Mouse (Mus musculus) cerebral cortex, adult 2 months (tissue): ENCODE data around the gene Vamp8.

Source experiments
- WGBS: fragments of 180-500 bp; shearing (Covaris S2); methylation state at CpG from one replicate; pipeline ENCODE4 v1.1.7; 2018; 5-methylcytosine and 5-hydroxymethylcytosine counted together

Gene Vamp8

GRCm38 (mm10) chr6:72389941-72390771, at the start of gene Vamp8:
Vamp8 (minus strand) TSS chr6:72390703.
- WGBS: 4% methylated on average over 33 of the region's 33 CpGs

- 1% methylated on average over 77 of the region's 77 CpGs for WGBS
Measured at GRCm38 (mm10) chr6:72439355-72440185, 49.1 kb upstream of the Vamp8 start, which contains the start of gene Mat2a. Mat2a (minus strand) TSS chr6:72439558.

- under 1% methylated on average over 57 of the region's 57 CpGs for WGBS
Measured at GRCm38 (mm10) chr6:72438862-72439354, 48.4 kb upstream of the Vamp8 start.

GRCm38 (mm10) chr6:72438226-72438625, 47.7 kb upstream of the Vamp8 start:
- WGBS: 3% methylated on average over 5 of the region's 5 CpGs

- whole genome bisulfite sequencing: 68% methylated on average over 2 of the region's 2 CpGs
Measured at GRCm38 (mm10) chr6:72432153-72432552, 41.6 kb upstream of the Vamp8 start.

GRCm38 (mm10) chr6:72430989-72431921, 40.8 kb upstream of the Vamp8 start:
- WGBS: 31% methylated on average over 5 of the region's 5 CpGs

- 84% methylated on average over 21 of the region's 21 CpGs for WGBS
Measured at GRCm38 (mm10) chr6:72429061-72429842, 38.7 kb upstream of the Vamp8 start.

- WGBS: 28% methylated on average over 8 of the region's 8 CpGs
Measured at GRCm38 (mm10) chr6:72428036-72428435, 37.5 kb upstream of the Vamp8 start.

- 92% methylated on average over 11 of the region's 11 CpGs for WGBS
Measured at GRCm38 (mm10) chr6:72425646-72426045, 35.1 kb upstream of the Vamp8 start.

- WGBS: 96% methylated on average over 10 of the region's 10 CpGs
Measured at GRCm38 (mm10) chr6:72420901-72421300, 30.4 kb upstream of the Vamp8 start.

GRCm38 (mm10) chr6:72419806-72420205, 29.3 kb upstream of the Vamp8 start:
- 61% methylated on average over 1 of the region's 1 CpGs for whole genome bisulfite sequencing

- WGBS: 93% methylated on average over 4 of the region's 4 CpGs
Measured at GRCm38 (mm10) chr6:72418279-72418678, 27.8 kb upstream of the Vamp8 start.

GRCm38 (mm10) chr6:72415964-72416772, 25.7 kb upstream of the Vamp8 start:
- WGBS: 83% methylated on average over 7 of the region's 7 CpGs

GRCm38 (mm10) chr6:72415181-72415580, 24.7 kb upstream of the Vamp8 start:
- 84% methylated on average over 5 of the region's 5 CpGs for WGBS

GRCm38 (mm10) chr6:72414076-72414756, 23.7 kb upstream of the Vamp8 start, which contains the start of gene Ggcx:
Ggcx (plus strand) TSS chr6:72414308.
- WGBS: under 1% methylated on average over 33 of the region's 33 CpGs

GRCm38 (mm10) chr6:72410518-72410917, 20.0 kb upstream of the Vamp8 start:
- WGBS: 80% methylated on average over 7 of the region's 7 CpGs

GRCm38 (mm10) chr6:72410003-72410402, 19.5 kb upstream of the Vamp8 start:
- 29% methylated on average over 1 of the region's 1 CpGs for WGBS

GRCm38 (mm10) chr6:72409567-72409966, 19.1 kb upstream of the Vamp8 start:
- WGBS: 15% methylated on average over 3 of the region's 3 CpGs

GRCm38 (mm10) chr6:72407119-72407518, 16.6 kb upstream of the Vamp8 start:
- 2% methylated on average over 5 of the region's 5 CpGs for WGBS
